Mouse (Mus musculus): ENCODE data around the gene Med11. TPM values are rescaled to one million over a fixed set of nuclear protein-coding genes. Genes with fewer than 3 reads are reported as not detected.

The Med11 gene
- total RNA-seq, 2 experiments from 2014 or later, result 7.3 to 8.5 TPM

DNA sequence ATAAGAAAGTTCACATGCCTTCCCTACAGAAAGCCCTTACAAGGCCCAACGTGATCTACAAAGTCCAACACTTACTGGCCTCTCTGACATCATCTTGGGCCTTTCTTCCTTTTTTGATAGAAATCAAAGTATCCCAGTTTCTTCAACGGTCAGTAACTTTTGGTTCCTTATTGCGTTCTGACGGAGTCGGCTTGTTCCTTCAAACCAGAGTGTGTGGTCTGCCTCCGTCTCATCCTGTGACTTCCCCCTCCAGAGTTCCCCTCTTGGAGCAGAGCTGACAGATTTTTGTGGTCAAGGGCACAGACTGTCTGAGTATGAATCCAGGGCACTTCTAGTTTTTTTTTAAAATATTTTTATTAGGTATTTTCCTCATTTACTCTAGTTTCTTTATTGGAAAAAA lies 38.0 kb downstream of the Med11 start:
- DNase-seq, result no peak
- intact Hi-C loops (cut with DNase I), result loop anchor here (10.0 kb wide), 1 partner anchor 175 kb away; no protein-coding TSS in a partner anchor

DNA sequence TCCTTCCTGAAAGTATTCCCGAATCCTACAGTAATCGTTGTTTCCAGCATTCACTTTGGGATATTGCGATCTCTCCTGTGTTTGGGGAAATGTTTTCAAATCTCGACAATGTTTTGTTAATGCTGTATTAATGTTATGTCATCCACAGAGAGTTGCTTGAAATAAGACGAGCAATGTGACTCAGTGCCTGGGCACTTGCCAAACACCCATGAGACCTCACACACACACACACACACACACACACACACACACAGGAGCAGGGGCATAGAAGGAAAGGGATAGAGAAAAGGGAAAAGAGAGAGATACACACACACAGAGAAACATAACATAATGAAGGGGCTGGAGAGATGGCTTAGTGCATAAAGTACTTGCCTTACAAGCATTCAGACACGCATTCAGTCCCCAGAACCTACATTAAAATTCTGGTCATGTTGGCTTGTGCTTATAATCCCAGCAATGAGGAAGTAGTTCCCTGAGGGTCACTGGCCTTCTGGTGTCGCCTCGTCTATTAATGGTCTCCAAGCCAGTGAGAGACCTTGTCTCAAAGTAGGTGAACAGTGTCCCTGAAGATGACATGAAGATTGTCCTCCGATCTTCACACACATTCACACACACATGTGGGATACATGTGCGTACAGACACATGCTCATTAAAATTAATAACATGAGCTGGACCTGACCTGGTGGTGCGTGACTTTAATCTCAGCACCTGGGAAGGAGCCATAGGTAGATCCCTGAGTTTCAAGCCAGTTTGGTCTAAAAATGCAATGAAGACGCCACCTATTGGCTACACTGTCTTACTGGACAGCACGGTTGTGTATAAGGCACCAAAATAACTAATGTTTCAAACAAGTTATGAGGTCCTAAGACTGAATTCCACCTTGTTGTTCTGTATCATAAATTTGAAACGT lies 48.1 kb downstream of the Med11 start:
- intact Hi-C loops (cut with DNase I), result loop anchor here (10.0 kb wide), 2 partner anchors 185 to 255 kb away; no protein-coding TSS in a partner anchor
- no peak for DNase-seq

DNA sequence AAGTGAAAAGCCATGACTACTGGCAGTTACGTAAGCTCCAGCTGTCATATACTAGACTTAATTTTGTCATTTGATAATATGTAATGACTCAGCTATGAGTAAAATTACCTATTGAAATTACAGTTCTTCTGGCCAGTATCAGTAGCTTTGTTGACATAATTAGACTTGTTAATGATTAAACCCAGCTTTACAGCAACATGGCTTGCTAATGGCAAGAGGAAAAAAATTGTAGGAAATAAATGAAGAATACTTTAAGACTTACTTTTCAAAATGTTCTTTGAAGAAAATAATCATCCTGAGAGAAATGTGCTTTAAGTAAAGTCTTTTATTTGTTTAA lies 48.7 kb downstream of the Med11 start:
- intact Hi-C loops (cut with DNase I), result loop anchor here (10.0 kb wide), 1 partner anchor 256 kb away; no protein-coding TSS in a partner anchor

DNA sequence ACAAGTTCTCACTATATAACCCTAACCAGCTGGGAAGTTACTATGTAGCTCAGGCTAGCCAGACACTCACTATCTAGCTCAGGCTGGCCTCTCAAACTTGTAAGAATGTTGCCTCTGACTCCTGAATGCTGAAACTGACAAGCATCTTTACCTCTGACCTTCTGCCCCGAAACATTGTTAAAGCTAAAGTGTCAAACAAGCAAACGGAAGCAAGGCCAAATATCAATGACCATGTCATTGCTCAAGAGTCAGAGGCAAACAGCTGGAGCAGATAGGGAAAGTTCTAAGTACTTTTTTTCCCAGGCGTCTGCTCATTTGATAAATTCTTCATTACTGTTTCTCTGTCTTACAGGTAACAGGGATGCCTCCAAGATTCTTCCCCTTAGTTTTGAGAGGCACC lies 50.3 kb downstream of the Med11 start:
- intact Hi-C loops (cut with DNase I), result loop anchor here (10.0 kb wide), 1 partner anchor 257 kb away; no protein-coding TSS in a partner anchor
- no peak for DNase-seq

More for the DNA sequence above, 48.7 kb downstream of the Med11 start:
- DNase-seq, result no peak

Small RNA genes lying within 50 kb of the gene (microRNA-seq; reads per million reads assigned to microRNA genes)
- gene Mir7115, result 1.1 to 5.9 reads per million in 2 experiments

Other genes with a start within 250 kb of the Med11 start
- gene Slc16a11, start 239.2 kb upstream of the Med11 start, total RNA-seq (2021), result under 1 TPM; 0.76 to 0.90 TPM
- 1 to 10 TPM; 4.2 to 5.8 TPM for gene Slc16a13, start 230.9 kb upstream of the Med11 start, total RNA-seq (2021)
- 10 to 100 TPM; 26.1 to 32.5 TPM for gene Bcl6b, start 222.1 kb upstream of the Med11 start, total RNA-seq (2021)
- gene 0610010K14Rik, start 214.0 kb upstream of the Med11 start, total RNA-seq (2021), result 10 to 100 TPM; 34.7 to 38.4 TPM
- gene Gm21988, start 212.1 kb upstream of the Med11 start, total RNA-seq (2021), result 1 to 10 TPM; 3.1 to 3.2 TPM
- 10 to 100 TPM; 89.0 to 96.3 TPM for gene Rnasek, start 212.1 kb upstream of the Med11 start, total RNA-seq (2021)
- 1 to 10 TPM; 2.7 to 3.1 TPM for gene Alox12, start 196.6 kb upstream of the Med11 start, total RNA-seq (2021)
- under 1 TPM; 0.14 to 0.44 TPM for gene Alox12e, start 129.3 kb upstream of the Med11 start, total RNA-seq (2021)
- 1 to 10 TPM; 5.2 to 8.1 TPM for gene Alox15, start 99.9 kb upstream of the Med11 start, total RNA-seq (2021)
- 10 to 100 TPM; 19.8 to 22.9 TPM for gene Pelp1, start 41.9 kb upstream of the Med11 start, total RNA-seq (2021)
- gene Arrb2, start 19.3 kb upstream of the Med11 start, total RNA-seq (2021), result 10 to 100 TPM; 13.8 to 17.0 TPM
- 1 to 10 TPM; 2.9 to 4.7 TPM for gene Zmynd15, start 7.5 kb downstream of the Med11 start, total RNA-seq (2021)
- 1 to 10 TPM; 7.3 to 9.5 TPM for gene Cxcl16, start 8.1 kb downstream of the Med11 start, total RNA-seq (2021)
- 1 to 10 TPM; 1.2 to 1.3 TPM for gene Tm4sf5, start 53.3 kb downstream of the Med11 start, total RNA-seq (2021)
- gene Vmo1, start 62.7 kb downstream of the Med11 start, total RNA-seq (2021), result under 1 TPM in 1 of 2 experiments, not detected in 1; 0.45 TPM
- gene Gltpd2, start 67.3 kb downstream of the Med11 start, total RNA-seq (2021), result not detected
- 100 to 1,000 TPM; 231 to 238 TPM for gene Psmb6, start 73.4 kb downstream of the Med11 start, total RNA-seq (2021)
- not detected for gene Gm40193, start 81.0 kb downstream of the Med11 start, total RNA-seq (2021)
- gene Pld2, start 88.1 kb downstream of the Med11 start, total RNA-seq (2021), result 1 to 10 TPM; 7.7 to 8.4 TPM
- gene Mink1, start 111.0 kb downstream of the Med11 start, total RNA-seq (2021), result 10 to 100 TPM; 42.2 to 44.1 TPM
- not detected for gene 4930544D05Rik, start 163.9 kb downstream of the Med11 start, total RNA-seq (2021)
- not detected for gene Chrne, start 167.3 kb downstream of the Med11 start, total RNA-seq (2021)
- gene Gp1ba, start 187.2 kb downstream of the Med11 start, total RNA-seq (2021), result under 1 TPM; 0.17 to 0.22 TPM
- gene Rnf167, start 195.3 kb downstream of the Med11 start, total RNA-seq (2021), result 10 to 100 TPM; 52.0 to 54.4 TPM
- 100 to 1,000 TPM; 438 to 444 TPM for gene Slc25a11, start 195.6 kb downstream of the Med11 start, total RNA-seq (2021)
- 100 to 1,000 TPM; 326 to 379 TPM for gene Pfn1, start 202.7 kb downstream of the Med11 start, total RNA-seq (2021)
- gene Eno3, start 205.3 kb downstream of the Med11 start, total RNA-seq (2021), result 1,000 to 10,000 TPM; 1,878 to 1,971 TPM
- 10 to 100 TPM; 83.4 to 84.4 TPM for gene Spag7, start 217.5 kb downstream of the Med11 start, total RNA-seq (2021)
- gene Camta2, start 236.2 kb downstream of the Med11 start, total RNA-seq (2021), result 10 to 100 TPM; 38.3 to 40.0 TPM
- 1 to 10 TPM; 3.0 to 4.7 TPM for gene Inca1, start 248.2 kb downstream of the Med11 start, total RNA-seq (2021)
- 100 to 1,000 TPM; 322 to 323 TPM for gene Kif1c, start 248.6 kb downstream of the Med11 start, total RNA-seq (2021)

Data from heart, postnatal 14 days (tissue).